Comparison of ENCODE assay signal across 7 mouse cellular contexts in the genomic region with DNA sequence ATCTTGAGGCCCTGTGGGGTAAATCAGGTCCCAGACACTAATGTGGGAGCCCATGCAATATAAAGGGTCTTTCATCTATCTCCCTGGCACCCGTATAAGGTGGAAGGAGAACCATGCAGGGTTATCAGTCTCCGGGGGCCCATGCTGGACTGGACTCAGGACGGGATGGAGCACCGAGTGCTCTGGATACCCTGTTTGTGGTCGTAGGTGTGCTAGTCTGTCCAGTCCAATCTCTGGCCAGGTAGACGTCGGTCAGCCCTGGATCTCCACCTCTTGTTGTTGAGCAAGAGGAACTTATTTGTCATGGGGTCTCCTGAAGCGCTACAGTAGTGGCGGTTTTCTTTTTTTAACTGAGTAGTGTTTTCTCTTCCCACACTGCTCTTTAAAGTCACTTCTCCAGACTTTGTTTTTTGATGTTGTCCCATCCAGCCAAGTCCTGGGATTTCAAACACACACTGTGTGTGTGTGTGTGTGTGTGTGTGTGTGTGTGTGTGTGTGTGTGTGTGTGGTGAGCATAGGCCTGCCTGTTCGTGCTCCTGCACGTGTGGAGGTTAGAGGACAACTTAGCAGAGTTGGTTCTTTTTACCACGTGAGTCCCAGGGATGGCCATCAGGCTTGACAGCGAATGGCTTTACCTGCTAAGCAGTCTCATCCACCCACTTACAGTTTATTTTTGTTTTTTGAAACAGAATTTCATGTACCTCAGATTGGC. TPM values are rescaled to one million over a fixed set of nuclear protein-coding genes. Genes with fewer than 3 reads are reported as not detected.
DNase-seq lines count a peak whose midpoint lies in the region; ATAC-seq and TF ChIP-seq lines count a peak whose summit lies in the region.

No protein-coding gene starts in this region.

- H3K27ac ChIP-seq in lung, postnatal 0 days (ENCODE audit: low read length): 0 out of 2 replicates have a peak overlapping the region, but pooled peaks have one; percentile 98
- H3K27ac ChIP-seq in embryonic facial prominence, embryonic 15.5 days (replicated peaks): peak overlapping the region; percentile 97; the same call in 1 of the 2 replicates
- no peak overlapping the region for H3K27ac ChIP-seq in limb, embryonic 13.5 days
- no peak overlapping the region for H3K27ac ChIP-seq in stomach, embryonic 15.5 days

- peak overlapping the region; percentile 99 for H3K4me3 ChIP-seq in lung, postnatal 0 days (ENCODE audit: low read depth, low read length)
- H3K4me3 ChIP-seq in embryonic facial prominence, embryonic 15.5 days (replicated peaks): peak overlapping the region; percentile 76
- peak overlapping the region; percentile 98 for H3K4me3 ChIP-seq in limb, embryonic 13.5 days
- peak overlapping the region; percentile 95 for H3K4me3 ChIP-seq in stomach, embryonic 15.5 days (replicated peaks)

- ATAC-seq in lung, postnatal 0 days: no peak
- ATAC-seq in embryonic facial prominence, embryonic 15.5 days (ENCODE audit: insufficient number of reproducible peaks, low FRiP score, low TSS enrichment, low read depth): no peak
- ATAC-seq in limb, embryonic 13.5 days (ENCODE audit: low FRiP score, low read depth): no peak
- ATAC-seq in stomach, embryonic 15.5 days (ENCODE audit: insufficient read depth, low FRiP score, low read depth): no peak

- H3K4me1 ChIP-seq in lung, postnatal 0 days (ENCODE audit: insufficient read depth, low read depth, low read length): peaks cover 19% of the 10 kb centered on the region
- H3K4me1 ChIP-seq in embryonic facial prominence, embryonic 15.5 days: peaks cover 44% of the 10 kb centered on the region
- H3K4me1 ChIP-seq in limb, embryonic 13.5 days: peaks cover 33% of the 10 kb centered on the region
- peaks cover 34% of the 10 kb centered on the region for H3K4me1 ChIP-seq in stomach, embryonic 15.5 days

- peak overlapping the region; percentile 91 for H3K4me2 ChIP-seq in lung, postnatal 0 days (replicated peaks; ENCODE audit: low read depth, low read length)
- peak overlapping the region; percentile 80 for H3K4me2 ChIP-seq in embryonic facial prominence, embryonic 15.5 days (replicated peaks)
- H3K4me2 ChIP-seq in limb, embryonic 13.5 days (replicated peaks): peak overlapping the region; percentile 95
- peak overlapping the region; percentile 80 for H3K4me2 ChIP-seq in stomach, embryonic 15.5 days

- peaks cover 5% of the 10 kb centered on the region; the same call in 1 of the 2 replicates for H3K36me3 ChIP-seq in lung, postnatal 0 days (ENCODE audit: insufficient read depth, low read length)
- peaks cover 5% of the 10 kb centered on the region; the same call in 1 of the 2 replicates for H3K36me3 ChIP-seq in embryonic facial prominence, embryonic 15.5 days
- H3K36me3 ChIP-seq in limb, embryonic 13.5 days: peaks cover 22% of the 10 kb centered on the region
- H3K36me3 ChIP-seq in stomach, embryonic 15.5 days: no peaks in the 10 kb centered on the region

- TF ChIP-seq CTCF in lung, postnatal 0 days (IDR thresholded peaks at IDR 0.05): no peak

- WGBS in lung, postnatal 0 days: 24% methylated on average over 13 of the region's 13 CpGs
- WGBS in embryonic facial prominence, embryonic 15.5 days: 35% methylated on average over 13 of the region's 13 CpGs
- 46% methylated on average over 13 of the region's 13 CpGs for WGBS in limb, embryonic 13.5 days
- WGBS in stomach, embryonic 15.5 days: 37% methylated on average over 13 of the region's 13 CpGs

- no peaks in the 10 kb centered on the region for H3K27me3 ChIP-seq in lung, postnatal 0 days (replicated peaks; ENCODE audit: insufficient read depth, low read length)
- no peaks in the 10 kb centered on the region for H3K27me3 ChIP-seq in embryonic facial prominence, embryonic 15.5 days
- H3K27me3 ChIP-seq in limb, embryonic 13.5 days: no peaks in the 10 kb centered on the region
- no peaks in the 10 kb centered on the region for H3K27me3 ChIP-seq in stomach, embryonic 15.5 days (replicated peaks)

- H3K9me3 ChIP-seq in lung, postnatal 0 days (ENCODE audit: low read length): no peaks in the 10 kb centered on the region
- no peaks in the 10 kb centered on the region for H3K9me3 ChIP-seq in embryonic facial prominence, embryonic 15.5 days (replicated peaks)
- H3K9me3 ChIP-seq in limb, embryonic 13.5 days: no peaks in the 10 kb centered on the region
- H3K9me3 ChIP-seq in stomach, embryonic 15.5 days: no peaks in the 10 kb centered on the region

- DNase-seq in lung, postnatal 0 days (ENCODE audit: low spot score): no peak
- DNase-seq in lung, adult 18-20 months: no peak
- DNase-seq in layer of hippocampus, adult 11-12 months (ENCODE audit: low spot score): no peak
- no peak for DNase-seq in frontal cortex, postnatal 10 days (ENCODE audit: low spot score in 2 of 2)

- peak overlapping the region; percentile 97 for H3K9ac ChIP-seq in lung, postnatal 0 days (replicated peaks; ENCODE audit: low read depth)
- H3K9ac ChIP-seq in embryonic facial prominence, embryonic 15.5 days: peak overlapping the region; percentile 83
- H3K9ac ChIP-seq in limb, embryonic 13.5 days: peak overlapping the region; percentile 98
- peak overlapping the region; percentile 98 for H3K9ac ChIP-seq in stomach, embryonic 15.5 days

- TF ChIP-seq EP300 in lung, postnatal 0 days (IDR thresholded peaks at IDR 0.05): no peak

RNA-seq across cellular contexts. Expression of a gene that starts 1.4 kb away (rescaled TPM):
- polyA plus RNA-seq in lung, postnatal 0 days (2015; fragmentation: Nextera tagmentation; extraction: Ambion mirVana): 14.9 and 15.0 TPM in 2 replicates
- 16.5 and 16.7 TPM in 2 replicates for polyA plus RNA-seq in embryonic facial prominence, embryonic 15.5 days (2015; fragmentation: Nextera tagmentation; extraction: Ambion mirVana)
- 14.3 TPM in 2 replicates for polyA plus RNA-seq in limb, embryonic 13.5 days (2015; fragmentation: Nextera tagmentation; extraction: Ambion mirVana)
- 12.6 and 13.7 TPM in 2 replicates for polyA plus RNA-seq in stomach, embryonic 15.5 days (2015; fragmentation: Nextera tagmentation; extraction: Ambion mirVana)

RNA-seq across cellular contexts. Expression of a gene that starts 1.6 kb away (rescaled TPM):
- 28.0 and 29.5 TPM in 2 replicates for polyA plus RNA-seq in lung, postnatal 0 days (2015; fragmentation: Nextera tagmentation; extraction: Ambion mirVana)
- 37.7 and 39.1 TPM in 2 replicates for polyA plus RNA-seq in embryonic facial prominence, embryonic 15.5 days (2015; fragmentation: Nextera tagmentation; extraction: Ambion mirVana)
- polyA plus RNA-seq in limb, embryonic 13.5 days (2015; fragmentation: Nextera tagmentation; extraction: Ambion mirVana): 39.7 and 48.1 TPM in 2 replicates
- 33.1 and 37.0 TPM in 2 replicates for polyA plus RNA-seq in stomach, embryonic 15.5 days (2015; fragmentation: Nextera tagmentation; extraction: Ambion mirVana)

Comparison
In these comparisons a context has a peak if more than half of its experiments do, and no peak if none do; other contexts are left out.
1. H3K27ac ChIP-seq: peak in lung, postnatal 0 days (single experiment) and embryonic facial prominence, embryonic 15.5 days (single experiment); none in limb, embryonic 13.5 days (single experiment) and stomach, embryonic 15.5 days (single experiment).
2. Peak in every context shown above with its lines, with median percentiles within 50 percentile points of each other: H3K4me2 ChIP-seq, H3K4me3 ChIP-seq and H3K9ac ChIP-seq.